Mouse (Mus musculus) liver, embryonic 11.5 days (tissue): ENCODE data around the gene Ptch2. TPM values are rescaled to one million over a fixed set of nuclear protein-coding genes. Genes with fewer than 3 reads are reported as not detected.

Experiments
- ATAC-seq: fragments of 200-750 bp; cut with Nextera tagmentation; replicated peaks from 2 replicates; pipeline ENCODE4 v1.8.0; 2017; ENCODE audit warnings: moderate number of reproducible peaks, mild to moderate bottlenecking, moderate TSS enrichment, moderate library complexity; ENCODE audit not compliant: low FRiP score
- DNase-seq: peaks from one replicate; pipeline ENCODE4 v3.0.0-alpha.2; 2017; ENCODE audit warnings: low spot score
- H3K27ac ChIP-seq: fragments of 300-500 bp; sonication (generic); 2 replicates; pipeline ENCODE4 v1.5.1; 2014; ENCODE audit warnings: mild to moderate bottlenecking, low read depth, low read length, control low read depth
- H3K27me3 ChIP-seq: fragments of 300-500 bp; sonication (generic); replicated peaks from 2 replicates; pipeline ENCODE4 v1.6.1; 2014; ENCODE audit warnings: low read length, mixed read lengths; ENCODE audit not compliant: control insufficient read depth, insufficient read depth
- H3K36me3 ChIP-seq: fragments of 300-500 bp; sonication (generic); 2 replicates; pipeline ENCODE4 v1.6.1; 2014; ENCODE audit warnings: mild to moderate bottlenecking, low read length, moderate library complexity, mixed read lengths; ENCODE audit not compliant: control insufficient read depth, insufficient read depth
- H3K4me1 ChIP-seq: fragments of 300-500 bp; sonication (generic); replicated peaks from 2 replicates; pipeline ENCODE4 v1.6.1; 2014; ENCODE audit warnings: low read length, mixed read lengths; ENCODE audit not compliant: control insufficient read depth, insufficient read depth
- H3K4me2 ChIP-seq: fragments of 300-500 bp; sonication (generic); 2 replicates; pipeline ENCODE4 v1.6.1; 2014; ENCODE audit warnings: mild to moderate bottlenecking, control low read depth, moderate library complexity
- H3K4me3 ChIP-seq: fragments of 300-500 bp; sonication (generic); 2 replicates; pipeline ENCODE4 v1.5.1; 2014; ENCODE audit warnings: low read depth, low read length, control low read depth
- H3K9ac ChIP-seq: fragments of 300-500 bp; sonication (generic); 2 replicates; pipeline ENCODE4 v1.6.1; 2014; ENCODE audit warnings: low read depth, low read length, control low read depth
- H3K9me3 ChIP-seq: fragments of 300-500 bp; sonication (generic); 2 replicates; pipeline ENCODE4 v1.6.1; 2016; ENCODE audit warnings: low read length, inconsistent platforms, mixed read lengths; ENCODE audit not compliant: control insufficient read depth
- WGBS: fragments of 180-500 bp; shearing (Covaris S2); extraction: QIAGEN DNeasy Blood & Tissue Kit; methylation state at CpG from one replicate; pipeline ENCODE4 v1.1.7; 2014; 5-methylcytosine and 5-hydroxymethylcytosine counted together
- polyA plus RNA-seq: library from polyadenylated mRNA; unstranded; fragments of >200 nt; fragmentation: Nextera tagmentation; extraction: Ambion mirVana; gene quantifications from 2 replicates; pipeline ENCODE4 v1.2.1, GENCODE M21; 2014

Ptch2 gene
- polyA plus RNA-seq, 1 experiment from 2014 or later: 1.8 TPM

- Histone ChIP-seq H3K9ac (peak overlapping the region; percentile 87), H3K36me3 (no peaks in the 10 kb centered on the region), H3K4me2 (peak overlapping the region; percentile 99), H3K27me3 (no peaks in the 10 kb centered on the region), H3K4me3 (peak overlapping the region; percentile 70), H3K9me3 (no peaks in the 10 kb centered on the region), H3K4me1 (peaks cover 28% of the 10 kb centered on the region), H3K27ac (peak overlapping the region; percentile 86)
- ATAC-seq (peak; percentile 92), DNase-seq (peak; percentile 87)
- under 1% methylated on average over 69 of the region's 69 CpGs for WGBS
These were observed 24.9 kb downstream of the Ptch2 start for GRCm38 (mm10) chr4:117120445-117121414.

- H3K27me3 ChIP-seq: no peaks in the 10 kb centered on the region
- 91% methylated on average over 4 of the region's 4 CpGs for WGBS
- DNase-seq: no peak
- no peak overlapping the region for H3K27ac ChIP-seq
- H3K4me3 ChIP-seq: no peak overlapping the region
- no peak for ATAC-seq
- no peaks in the 10 kb centered on the region for H3K36me3 ChIP-seq
- no peak overlapping the region for H3K4me2 ChIP-seq
- H3K4me1 ChIP-seq: peaks cover 35% of the 10 kb centered on the region
- no peak overlapping the region for H3K9ac ChIP-seq
- no peaks in the 10 kb centered on the region for H3K9me3 ChIP-seq
These were observed 26.3 kb downstream of the Ptch2 start for GRCm38 (mm10) chr4:117122209-117122608.

- Histone ChIP-seq H3K9ac (no peak overlapping the region), H3K27ac (no peak overlapping the region), H3K4me2 (no peak overlapping the region), H3K9me3 (no peaks in the 10 kb centered on the region), H3K27me3 (no peaks in the 10 kb centered on the region), H3K36me3 (0 out of 2 replicates have a peak, but pooled peaks cover 2% of the 10 kb centered on the region), H3K4me1 (peaks cover 35% of the 10 kb centered on the region), H3K4me3 (no peak overlapping the region)
- DNase-seq: no peak
- ATAC-seq: no peak
- WGBS: 77% methylated on average over 7 of the region's 9 CpGs
These were observed 27.8 kb downstream of the Ptch2 start for GRCm38 (mm10) chr4:117123546-117124217.

GRCm38 (mm10) chr4:117124218-117124517, 28.3 kb downstream of the Ptch2 start:
- peaks cover 35% of the 10 kb centered on the region for H3K4me1 ChIP-seq
- WGBS: 65% methylated on average over 3 of the region's 3 CpGs

GRCm38 (mm10) chr4:117124518-117125347, 28.9 kb downstream of the Ptch2 start:
- WGBS: 28% methylated on average over 14 of the region's 14 CpGs
- Histone ChIP-seq H3K36me3 (peaks cover 3% of the 10 kb centered on the region; the same call in 1 of the 2 replicates), H3K4me1 (peaks cover 32% of the 10 kb centered on the region), H3K27me3 (no peaks in the 10 kb centered on the region), H3K9me3 (no peaks in the 10 kb centered on the region), H3K9ac (peak overlapping the region; percentile 50), H3K27ac (peak overlapping the region; percentile 47), H3K4me3 (no peak overlapping the region), H3K4me2 (peak overlapping the region; percentile 38)
- no peak for ATAC-seq
- DNase-seq: peak; percentile 54

More at GRCm38 (mm10) chr4:117124218-117124517, 28.3 kb downstream of the Ptch2 start:
- Histone ChIP-seq H3K4me3 (no peak overlapping the region), H3K9ac (peak overlapping the region; percentile 50), H3K9me3 (no peaks in the 10 kb centered on the region), H3K27ac (no peak overlapping the region; the same call in 1 of the 2 replicates), H3K4me2 (peak overlapping the region; percentile 38; the same call in 1 of the 2 replicates), H3K36me3 (0 out of 2 replicates have a peak, but pooled peaks cover 2% of the 10 kb centered on the region), H3K27me3 (no peaks in the 10 kb centered on the region)
- DNase-seq: no peak
- ATAC-seq: no peak

- peak within 1 kb of the TSS; percentile 38 for H3K4me2 ChIP-seq
- DNase-seq: no peak
- no peak within 1 kb of the TSS for H3K4me3 ChIP-seq
- WGBS: 37% methylated on average over 8 of the region's 8 CpGs
- H3K36me3 ChIP-seq: peaks cover 7% of the 10 kb centered on the region; the same call in 1 of the 2 replicates
- no peaks in the 10 kb centered on the region for H3K9me3 ChIP-seq
- H3K4me1 ChIP-seq: peaks cover 31% of the 10 kb centered on the region
- peak within 1 kb of the TSS; percentile 50 for H3K9ac ChIP-seq
- ATAC-seq: peak; percentile 9; the same call in 1 of the 2 replicates
- peak within 1 kb of the TSS; percentile 47 for H3K27ac ChIP-seq
- no peaks in the 10 kb centered on the region for H3K27me3 ChIP-seq
These were observed 29.6 kb downstream of the Ptch2 start, which contains the start of gene Btbd19 for GRCm38 (mm10) chr4:117125348-117125909. Gene Btbd19 (minus strand): TSS chr4:117125725.

- 38% methylated on average over 15 of the region's 15 CpGs for WGBS
- peak overlapping the region; percentile 50; the same call in 1 of the 2 replicates for H3K9ac ChIP-seq
- H3K27ac ChIP-seq: peak overlapping the region; percentile 47
- H3K36me3 ChIP-seq: peaks cover 7% of the 10 kb centered on the region; the same call in 1 of the 2 replicates
- no peaks in the 10 kb centered on the region for H3K9me3 ChIP-seq
- no peak overlapping the region for H3K4me3 ChIP-seq
- H3K4me1 ChIP-seq: peaks cover 31% of the 10 kb centered on the region
- H3K27me3 ChIP-seq: no peaks in the 10 kb centered on the region
- ATAC-seq (peak; percentile 51), DNase-seq (peak; percentile 47)
- peak overlapping the region; percentile 38 for H3K4me2 ChIP-seq
These were observed 30.2 kb downstream of the Ptch2 start for GRCm38 (mm10) chr4:117125910-117126674.
